Mouse (Mus musculus) neutrophil, adult 5-6 weeks (primary cell): ENCODE measurements around the gene Gm3488. TPM values are rescaled to one million over a fixed set of nuclear protein-coding genes. Genes with fewer than 3 reads are reported as not detected.
"Not testable (repeated sequence)": the region's sequence is repeated elsewhere in the genome, so short reads cannot be mapped to it uniquely, and the experiment has no call there.

Experiments used
- ATAC-seq: fragments of 151-379, 151-347 bp; 2 replicates; pipeline ENCODE4 v1.8.0; 2017; ENCODE audit warnings: mild to moderate bottlenecking, moderate TSS enrichment; ENCODE audit not compliant: insufficient number of reproducible peaks, poor library complexity, low FRiP score, severe bottlenecking; ENCODE audit errors: extremely low read depth
- total RNA-seq: library from RNA; stranded (forward); fragments of 200-1000 nt; gene quantifications from 2 replicates; pipeline ENCODE4 v1.2.3, GENCODE M21; 2017

Gm3488 gene
- total RNA-seq: not detected in 2 replicates

DNA sequence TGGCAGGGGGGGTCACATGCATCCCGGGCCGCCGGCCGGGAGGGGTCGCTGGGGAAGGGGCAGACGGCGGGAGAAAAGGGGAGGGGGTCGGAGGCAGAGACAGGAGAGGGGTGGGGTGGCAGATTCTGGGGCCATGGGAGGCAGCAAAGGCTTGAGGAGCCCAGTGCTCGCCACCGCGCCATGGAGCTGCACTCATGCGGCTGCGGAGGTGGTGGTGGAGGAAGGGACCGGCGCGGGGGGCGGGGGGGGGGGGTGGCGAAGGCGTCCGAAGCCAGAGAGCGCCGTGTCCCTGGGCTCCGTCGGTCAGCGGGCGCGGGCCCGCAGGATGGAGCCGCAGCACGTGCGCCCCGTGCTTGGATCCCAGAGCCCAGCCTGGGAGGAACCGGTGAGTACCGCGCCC is at the start of gene Gm3488:
Gm3488 (plus strand) TSS at position 301 of the 400 bp plus-strand sequence.
- not testable (repeated sequence) for ATAC-seq

DNA sequence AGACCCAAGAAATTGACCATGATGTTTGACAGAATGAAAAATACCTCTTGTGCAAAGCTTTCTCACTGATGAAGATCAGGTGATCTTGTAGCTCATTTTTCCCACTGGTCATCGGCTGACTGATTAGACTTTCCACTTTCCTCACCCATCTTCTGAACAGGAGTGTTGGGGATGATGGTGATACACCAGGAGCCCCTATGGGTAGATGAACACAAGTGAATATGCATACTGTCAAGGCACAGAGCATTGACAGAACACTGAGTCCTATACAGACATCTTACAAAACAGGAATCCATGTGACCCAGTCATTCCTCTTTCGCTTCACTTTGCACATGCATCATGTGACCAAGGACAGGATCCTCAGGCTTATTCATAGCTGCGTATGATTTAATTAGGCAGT is 46.1 kb upstream of the Gm3488 start, which contains the start of gene Gm3194:
Gm3194 (minus strand) TSS at position 101 of the 400 bp plus-strand sequence.
- ATAC-seq: not testable (repeated sequence)

DNA sequence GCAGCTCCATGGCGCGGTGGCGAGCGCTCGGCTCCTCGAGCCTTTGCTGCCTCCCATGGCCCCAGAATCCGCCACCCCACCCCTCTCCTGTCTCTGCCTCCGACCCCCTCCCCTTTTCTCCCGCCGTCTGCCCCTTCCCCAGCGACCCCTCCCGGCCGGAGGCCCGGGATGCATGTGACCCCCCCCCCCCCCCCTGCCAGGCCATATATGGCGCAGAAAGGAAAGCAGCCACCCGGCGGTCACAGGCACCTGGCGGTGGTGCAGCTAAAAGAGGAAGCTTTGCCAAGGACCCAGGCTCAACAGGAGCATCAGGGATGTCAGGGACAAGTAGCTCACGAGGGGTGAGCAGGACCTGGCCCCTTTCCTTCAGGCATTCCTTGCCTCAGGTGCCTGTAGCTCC is 41.0 kb upstream of the Gm3488 start:
- not testable (repeated sequence) for ATAC-seq

DNA sequence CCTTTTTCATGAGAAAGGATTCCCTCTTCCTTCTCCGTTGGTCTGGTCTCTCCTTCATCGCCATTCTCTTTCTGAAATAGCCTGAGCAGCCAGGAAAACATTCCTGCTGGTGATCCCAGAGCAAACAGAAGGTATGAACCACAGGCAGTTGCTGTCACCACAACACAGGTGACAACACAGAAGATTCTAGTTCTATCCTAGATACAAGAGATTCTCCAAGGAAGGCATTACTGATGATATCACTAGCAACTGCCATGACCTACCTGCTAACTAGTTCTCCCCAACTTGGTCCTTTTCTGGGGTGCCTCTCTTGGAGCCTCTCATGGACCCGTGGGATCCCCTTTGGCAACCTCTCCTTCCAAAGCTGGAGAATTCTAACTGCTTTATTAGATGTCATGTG is 23.7 kb upstream of the Gm3488 start, which contains the start of gene Gm8246:
Gm8246 (minus strand) TSS at position 101 of the 400 bp plus-strand sequence.
- ATAC-seq: not testable (repeated sequence)

DNA sequence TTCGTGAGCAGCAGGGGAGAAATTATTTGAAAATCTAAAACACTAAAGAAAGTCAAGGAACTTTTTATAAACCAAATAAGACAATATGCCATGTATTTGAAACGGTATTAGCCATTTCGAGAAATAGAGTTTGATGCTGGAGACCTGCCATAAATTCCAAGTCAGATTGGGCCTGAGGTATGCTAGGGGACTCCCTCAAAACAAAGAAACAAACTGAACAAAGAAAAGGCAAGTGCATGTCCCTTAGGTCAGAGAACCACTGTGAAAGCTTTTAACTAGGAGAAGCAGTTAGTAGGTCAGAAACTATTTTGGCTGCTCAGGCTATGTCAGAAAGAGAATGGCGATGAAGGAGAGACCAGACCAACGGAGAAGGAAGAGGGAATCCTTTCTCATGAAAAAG is 17.6 kb upstream of the Gm3488 start, which contains the start of gene Gm3187:
Gm3187 (plus strand) TSS at position 301 of the 400 bp plus-strand sequence.
- ATAC-seq: not testable (repeated sequence)

DNA sequence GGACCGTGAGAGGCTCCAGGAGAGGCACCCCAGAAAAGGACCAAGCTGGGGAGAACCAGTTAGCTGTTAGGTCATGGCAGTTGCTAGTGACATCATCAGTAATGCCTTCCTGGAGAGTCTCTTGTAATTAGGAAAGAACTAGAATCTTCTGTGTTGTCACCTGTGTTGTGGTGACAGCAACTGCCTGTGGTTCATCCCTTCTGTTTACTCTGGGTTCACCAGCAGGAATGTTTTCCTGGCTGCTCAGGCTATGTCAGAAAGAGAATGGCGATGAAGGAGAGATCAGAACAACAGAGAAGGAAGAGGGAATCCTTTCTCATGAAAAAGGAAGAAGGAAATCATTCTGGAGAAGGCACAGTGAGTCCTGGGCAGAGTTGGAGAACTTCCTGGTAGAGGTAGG is 36.7 kb downstream of the Gm3488 start, which contains the start of gene Gm3532:
Gm3532 (plus strand) TSS at position 301 of the 400 bp plus-strand sequence.
- ATAC-seq: not testable (repeated sequence)

Other genes with a start within 250 kb of the Gm3488 start
- not detected in 2 replicates for gene Gm3526, start 241.1 kb upstream of the Gm3488 start, total RNA-seq
- gene Gm3542, start 166.7 kb upstream of the Gm3488 start, total RNA-seq: not detected in 2 replicates
- gene Gm3500, start 112.6 kb upstream of the Gm3488 start, total RNA-seq: not detected in 2 replicates
- gene Gm3194, start 46.2 kb upstream of the Gm3488 start, total RNA-seq: not detected in 2 replicates
- not detected in 2 replicates for gene Gm8246, start 23.8 kb upstream of the Gm3488 start, total RNA-seq
- gene Gm3187, start 17.5 kb upstream of the Gm3488 start, total RNA-seq: 0.25 TPM in 1 of 2 replicates, not detected in the other
- gene Gm3532, start 36.8 kb downstream of the Gm3488 start, total RNA-seq: not detected in 2 replicates
- not detected in 2 replicates for gene Gm8265, start 131.4 kb downstream of the Gm3488 start, total RNA-seq
- not detected in 2 replicates for gene Gm9603, start 185.8 kb downstream of the Gm3488 start, total RNA-seq
- 0.47 TPM in 1 of 2 replicates, not detected in the other for gene Gm3373, start 239.9 kb downstream of the Gm3488 start, total RNA-seq